Mouse (Mus musculus) midbrain, embryonic 10.5 days (tissue): ENCODE measurements around the gene Cd8a. TPM values are rescaled to one million over a fixed set of nuclear protein-coding genes. Genes with fewer than 3 reads are reported as not detected.

Experiments used
- DNase-seq: peaks from one replicate; pipeline ENCODE4 v3.0.0-alpha.2; 2017; ENCODE audit warnings: low spot score
- H3K27ac ChIP-seq: fragments of 300-500 bp; sonication (generic); replicated peaks from 2 replicates; pipeline ENCODE4 v1.5.1; 2016; ENCODE audit warnings: mild to moderate bottlenecking
- H3K27me3 ChIP-seq: fragments of 300-500 bp; sonication (generic); 2 replicates; pipeline ENCODE4 v1.6.1; 2016; ENCODE audit warnings: low read depth, mild to moderate bottlenecking; ENCODE audit not compliant: poor library complexity, severe bottlenecking
- H3K36me3 ChIP-seq: fragments of 300-500 bp; sonication (generic); 2 replicates; pipeline ENCODE4 v1.6.1; 2016; ENCODE audit warnings: mild to moderate bottlenecking, moderate library complexity
- H3K4me1 ChIP-seq: fragments of 300-500 bp; sonication (generic); 2 replicates; pipeline ENCODE4 v1.6.1; 2016
- H3K4me3 ChIP-seq: fragments of 300-500 bp; sonication (generic); 2 replicates; pipeline ENCODE4 v1.5.1; 2016; ENCODE audit warnings: mild to moderate bottlenecking, moderate library complexity
- H3K9me3 ChIP-seq: fragments of 300-500 bp; sonication (generic); replicated peaks from 2 replicates; pipeline ENCODE4 v1.6.1; 2016; ENCODE audit warnings: mild to moderate bottlenecking
- WGBS: fragments of 180-500 bp; shearing (Covaris S2); methylation state at CpG from one replicate; pipeline ENCODE4 v1.1.7; 2016; 5-methylcytosine and 5-hydroxymethylcytosine counted together
- polyA plus RNA-seq: library from polyadenylated mRNA; unstranded; fragments of >200 nt; fragmentation: Nextera tagmentation; extraction: Ambion mirVana; gene quantifications from 2 replicates; pipeline ENCODE4 v1.2.1, GENCODE M21; 2016

Gene Cd8a
- polyA plus RNA-seq, 1 experiment from 2014 or later, result not detected

GRCm38 (mm10) chr6:71351201-71351600 lies 22.0 kb upstream of the Cd8a start:
- 93% methylated on average over 3 of the region's 3 CpGs for WGBS
- Histone ChIP-seq H3K4me1 (no peaks in the 10 kb centered on the region), H3K27me3 (no peaks in the 10 kb centered on the region), H3K36me3 (no peaks in the 10 kb centered on the region), H3K9me3 (peaks cover 10% of the 10 kb centered on the region), H3K27ac (no peak overlapping the region), H3K4me3 (no peak overlapping the region)
- DNase-seq, result no peak

GRCm38 (mm10) chr6:71352201-71352600 lies 21.0 kb upstream of the Cd8a start:
- no peak overlapping the region for H3K4me3 ChIP-seq
- 90% methylated on average over 6 of the region's 6 CpGs for WGBS
- H3K36me3 ChIP-seq, result no peaks in the 10 kb centered on the region
- DNase-seq, result no peak
- peaks cover 10% of the 10 kb centered on the region for H3K9me3 ChIP-seq
- no peaks in the 10 kb centered on the region for H3K4me1 ChIP-seq
- H3K27ac ChIP-seq, result no peak overlapping the region
- H3K27me3 ChIP-seq, result no peaks in the 10 kb centered on the region

DNA sequence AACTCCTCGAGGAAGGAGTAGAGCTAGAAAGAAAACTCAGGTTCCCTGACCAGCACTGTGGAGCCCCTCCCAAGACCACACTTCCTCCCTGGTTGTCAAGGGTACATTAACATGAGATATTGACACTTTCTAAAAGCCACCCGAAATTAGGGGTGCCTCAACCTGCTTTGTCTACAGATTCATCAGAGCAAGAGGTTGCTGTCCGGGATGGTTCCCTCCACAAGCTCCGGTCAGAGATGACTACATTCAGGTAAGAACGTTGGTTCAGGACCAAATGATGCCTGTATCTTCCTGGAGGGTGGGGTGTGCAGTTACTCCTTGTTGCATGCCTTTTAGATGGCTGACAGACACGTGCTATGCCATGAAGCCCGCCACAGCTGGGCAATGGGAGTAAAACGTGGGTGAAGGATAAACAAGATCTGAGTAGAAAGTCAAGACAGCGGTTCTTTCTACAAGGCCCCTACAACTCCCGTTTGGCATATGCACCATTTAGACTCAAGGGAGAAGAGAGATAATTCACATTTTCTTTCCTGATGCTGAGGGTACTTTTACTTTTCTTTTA lies 20.3 kb upstream of the Cd8a start:
- Histone ChIP-seq H3K4me3 (no peak overlapping the region), H3K4me1 (no peaks in the 10 kb centered on the region), H3K27me3 (no peaks in the 10 kb centered on the region), H3K36me3 (no peaks in the 10 kb centered on the region), H3K27ac (no peak overlapping the region), H3K9me3 (peaks cover 3% of the 10 kb centered on the region)
- WGBS, result 84% methylated on average over 10 of the region's 10 CpGs
- no peak for DNase-seq

DNA sequence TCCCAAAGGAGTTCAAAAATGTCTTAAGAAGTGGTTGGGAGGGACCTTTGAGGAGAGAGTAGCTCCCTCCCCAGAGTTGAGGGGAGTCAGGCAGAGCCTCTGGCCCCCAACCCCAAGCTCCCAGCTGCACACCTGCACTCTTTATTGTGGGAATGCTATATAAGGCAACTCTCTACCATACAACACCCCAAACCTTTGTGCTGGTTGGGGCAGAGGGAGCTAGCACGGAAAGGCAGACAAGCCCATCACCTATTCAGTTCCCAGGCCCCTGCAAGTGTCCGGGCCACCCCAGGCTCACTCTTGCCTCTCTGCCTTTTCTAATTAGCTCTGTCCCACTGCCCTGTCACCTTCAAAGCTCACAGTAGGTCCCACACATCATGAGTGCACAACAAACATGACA lies 19.5 kb upstream of the Cd8a start:
- Histone ChIP-seq H3K27me3 (no peaks in the 10 kb centered on the region), H3K4me3 (no peak overlapping the region), H3K9me3 (no peaks in the 10 kb centered on the region), H3K36me3 (no peaks in the 10 kb centered on the region), H3K4me1 (no peaks in the 10 kb centered on the region), H3K27ac (no peak overlapping the region)
- no peak for DNase-seq
- 70% methylated on average over 2 of the region's 2 CpGs for WGBS

DNA sequence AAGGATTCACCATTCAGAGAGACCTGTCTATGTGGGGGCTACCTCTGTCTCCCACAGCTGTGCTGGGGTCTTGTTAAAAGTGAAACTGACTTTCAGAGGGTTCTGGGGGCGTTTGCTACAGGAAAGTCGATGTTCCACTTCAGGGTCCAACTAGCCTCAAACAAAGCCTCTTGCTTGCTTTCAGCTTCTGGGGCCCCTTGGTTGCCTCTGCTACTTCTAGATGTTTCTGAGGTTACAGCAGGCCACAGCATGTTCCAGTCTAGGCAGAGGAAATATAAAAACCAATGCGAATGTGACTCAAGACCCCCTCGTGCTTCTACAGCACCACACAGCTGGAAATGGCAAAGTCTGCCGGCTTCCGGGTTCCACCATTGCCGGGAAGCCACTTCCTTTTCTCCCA lies 15.7 kb upstream of the Cd8a start:
- WGBS, result 89% methylated on average over 7 of the region's 7 CpGs
- Histone ChIP-seq H3K36me3 (no peaks in the 10 kb centered on the region), H3K4me3 (no peak overlapping the region), H3K9me3 (no peaks in the 10 kb centered on the region), H3K4me1 (no peaks in the 10 kb centered on the region), H3K27me3 (no peaks in the 10 kb centered on the region), H3K27ac (no peak overlapping the region)
- no peak for DNase-seq

DNA sequence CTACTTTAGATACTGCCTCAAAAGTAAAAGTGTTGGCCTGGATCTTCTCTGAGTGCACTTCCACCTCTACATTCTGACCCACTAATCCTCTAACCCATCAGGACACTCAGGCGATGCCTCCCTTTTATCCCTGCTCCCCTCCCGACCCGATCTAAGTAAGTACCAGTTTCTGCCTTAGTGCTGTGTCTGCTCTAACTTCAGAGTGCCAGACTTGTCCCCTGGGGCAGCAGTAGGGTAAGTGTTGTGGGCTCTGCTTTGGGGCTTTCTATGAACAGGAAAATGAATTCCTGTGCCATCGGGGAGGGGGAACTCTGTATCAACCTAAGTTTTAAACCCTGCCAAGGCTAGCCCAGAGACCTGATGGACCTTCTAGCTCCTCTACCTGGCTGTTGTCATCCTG lies 13.0 kb upstream of the Cd8a start:
- Histone ChIP-seq H3K27ac (no peak overlapping the region), H3K4me1 (no peaks in the 10 kb centered on the region), H3K27me3 (no peaks in the 10 kb centered on the region), H3K36me3 (no peaks in the 10 kb centered on the region), H3K4me3 (no peak overlapping the region), H3K9me3 (no peaks in the 10 kb centered on the region)
- no peak for DNase-seq
- WGBS, result 80% methylated on average over 4 of the region's 4 CpGs

DNA sequence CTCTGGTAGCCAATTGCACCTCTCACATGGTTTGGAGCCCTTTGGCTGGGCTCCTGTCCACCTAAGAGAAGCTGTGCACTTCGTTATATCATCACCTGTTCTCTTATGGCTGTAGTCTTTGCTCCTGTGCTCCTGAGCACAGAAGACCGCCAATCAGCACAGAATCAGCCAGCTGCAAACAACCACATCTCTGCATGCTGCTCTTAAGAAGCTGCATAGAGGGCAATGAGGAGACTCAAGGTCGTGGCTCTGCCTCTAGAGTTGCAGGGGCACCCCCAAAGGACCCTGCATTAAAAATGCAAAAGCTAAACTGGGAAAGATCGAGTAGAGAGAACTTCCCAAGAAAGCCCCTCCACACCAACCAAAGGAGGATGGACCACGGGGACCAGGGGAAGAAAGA lies 12.5 kb upstream of the Cd8a start:
- H3K4me3 ChIP-seq, result no peak overlapping the region
- H3K9me3 ChIP-seq, result no peaks in the 10 kb centered on the region
- 62% methylated on average over 5 of the region's 5 CpGs for WGBS
- no peak overlapping the region for H3K27ac ChIP-seq
- DNase-seq, result no peak
- no peaks in the 10 kb centered on the region for H3K4me1 ChIP-seq
- no peaks in the 10 kb centered on the region for H3K27me3 ChIP-seq
- H3K36me3 ChIP-seq, result no peaks in the 10 kb centered on the region

DNA sequence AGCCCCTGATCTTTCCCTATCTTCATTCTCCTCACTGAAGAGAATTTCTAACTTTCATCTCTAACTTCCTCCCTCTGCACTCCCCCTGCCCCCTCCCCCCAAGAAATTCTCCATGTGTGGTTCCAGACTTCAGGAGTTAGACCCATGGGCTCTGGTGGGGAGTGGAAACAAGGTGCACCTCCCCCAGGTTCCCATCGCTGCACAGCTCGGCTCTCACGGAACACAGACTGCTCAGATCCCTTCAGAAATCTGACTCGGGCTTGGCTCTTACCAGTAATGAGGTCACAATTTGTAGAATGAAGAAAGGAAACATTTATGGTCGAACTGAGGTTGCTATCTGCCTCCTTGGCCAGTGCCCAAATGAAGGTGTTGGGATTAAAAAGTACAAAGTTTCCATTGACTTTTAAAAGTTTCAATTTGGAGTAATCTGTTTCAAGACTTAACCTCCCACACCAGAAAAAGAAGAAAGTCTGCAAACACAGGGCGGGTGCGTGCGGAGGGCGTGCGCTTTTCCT lies 12.0 kb upstream of the Cd8a start:
- DNase-seq, result no peak
- Histone ChIP-seq H3K36me3 (no peaks in the 10 kb centered on the region), H3K27ac (no peak overlapping the region), H3K4me1 (no peaks in the 10 kb centered on the region), H3K9me3 (no peaks in the 10 kb centered on the region), H3K27me3 (no peaks in the 10 kb centered on the region), H3K4me3 (no peak overlapping the region)
- WGBS, result 91% methylated on average over 10 of the region's 10 CpGs

DNA sequence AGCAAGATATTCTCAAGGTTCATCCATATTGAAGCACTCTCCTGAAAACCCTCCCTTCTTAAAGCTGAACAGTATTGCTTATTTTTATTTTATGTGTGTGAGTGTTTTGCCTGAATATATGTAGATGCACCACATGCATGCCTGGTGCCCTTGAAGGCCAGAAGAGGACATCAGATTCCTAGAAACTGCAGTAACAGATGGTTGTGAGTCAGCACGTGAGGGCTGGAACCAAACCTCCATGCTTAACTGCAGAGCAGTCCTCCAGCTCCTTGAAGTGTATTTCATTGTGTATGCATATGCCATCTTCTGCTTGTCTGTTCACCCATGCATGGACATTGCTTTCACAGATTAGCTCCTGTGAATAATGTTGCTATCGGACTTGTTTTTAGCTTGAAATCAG lies 9.2 kb upstream of the Cd8a start:
- Histone ChIP-seq H3K9me3 (no peaks in the 10 kb centered on the region), H3K27me3 (no peaks in the 10 kb centered on the region), H3K36me3 (no peaks in the 10 kb centered on the region), H3K4me1 (no peaks in the 10 kb centered on the region), H3K4me3 (no peak overlapping the region), H3K27ac (no peak overlapping the region)
- 80% methylated on average over 2 of the region's 2 CpGs for WGBS
- DNase-seq, result no peak

DNA sequence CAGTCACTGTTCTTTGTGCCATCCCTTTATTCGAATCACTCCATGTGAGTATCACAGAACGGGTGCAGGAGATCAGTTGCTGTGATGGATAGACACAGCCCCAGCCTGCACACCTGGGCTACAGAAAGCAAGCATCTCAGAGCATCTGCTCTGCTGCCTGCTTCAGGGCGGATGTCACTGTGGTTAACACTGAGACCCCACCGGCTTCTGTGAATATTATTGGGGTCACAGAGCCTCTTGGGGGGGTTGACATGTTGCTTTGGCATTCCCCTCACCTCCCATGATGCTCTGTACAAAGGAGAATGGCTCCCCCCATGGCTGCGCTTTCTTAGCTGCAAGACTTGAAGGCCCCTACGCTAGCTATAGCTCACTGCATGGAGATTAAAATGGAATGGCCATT lies 3.8 kb upstream of the Cd8a start:
- H3K4me1 ChIP-seq, result no peaks in the 10 kb centered on the region
- no peaks in the 10 kb centered on the region for H3K27me3 ChIP-seq
- DNase-seq, result no peak
- no peaks in the 10 kb centered on the region for H3K36me3 ChIP-seq
- no peak overlapping the region for H3K4me3 ChIP-seq
- H3K27ac ChIP-seq, result no peak overlapping the region
- H3K9me3 ChIP-seq, result no peaks in the 10 kb centered on the region
- WGBS, result 90% methylated on average over 6 of the region's 6 CpGs

GRCm38 (mm10) chr6:71371085-71371605 lies 2.1 kb upstream of the Cd8a start:
- 94% methylated on average over 5 of the region's 5 CpGs for WGBS
- H3K36me3 ChIP-seq, result no peaks in the 10 kb centered on the region
- no peaks in the 10 kb centered on the region for H3K4me1 ChIP-seq
- no peaks in the 10 kb centered on the region for H3K27me3 ChIP-seq
- DNase-seq, result no peak
- no peak overlapping the region for H3K4me3 ChIP-seq
- no peaks in the 10 kb centered on the region for H3K9me3 ChIP-seq
- H3K27ac ChIP-seq, result no peak overlapping the region

- Histone ChIP-seq H3K4me1 (no peaks in the 10 kb centered on the region), H3K27ac (no peak overlapping the region), H3K4me3 (no peak overlapping the region), H3K36me3 (no peaks in the 10 kb centered on the region), H3K9me3 (no peaks in the 10 kb centered on the region), H3K27me3 (no peaks in the 10 kb centered on the region)
- WGBS, result 92% methylated on average over 5 of the region's 5 CpGs
- no peak for DNase-seq
Measured at GRCm38 (mm10) chr6:71372041-71372720, 1.0 kb upstream of the Cd8a start.

DNA sequence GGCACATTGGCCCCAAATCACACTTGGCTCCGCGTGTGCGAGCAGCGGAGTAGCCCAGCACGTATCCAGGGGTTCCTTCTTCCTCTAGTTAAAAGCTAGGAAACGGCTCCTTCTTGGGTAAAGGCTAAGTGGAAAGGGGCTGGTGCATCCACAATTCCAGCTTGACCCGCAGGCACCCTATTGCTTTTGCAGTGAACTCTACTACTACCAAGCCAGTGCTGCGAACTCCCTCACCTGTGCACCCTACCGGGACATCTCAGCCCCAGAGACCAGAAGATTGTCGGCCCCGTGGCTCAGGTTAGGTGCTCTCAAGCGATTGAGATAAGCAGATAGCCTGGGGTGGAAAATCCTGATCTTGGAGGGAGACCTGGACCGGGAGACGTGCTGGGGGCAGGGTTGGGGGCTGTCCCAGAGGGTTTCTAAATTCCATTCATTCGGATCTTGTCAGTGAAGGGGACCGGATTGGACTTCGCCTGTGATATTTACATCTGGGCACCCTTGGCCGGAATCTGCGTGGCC lies 1.1 kb downstream of the Cd8a start:
- Histone ChIP-seq H3K9me3 (no peaks in the 10 kb centered on the region), H3K4me3 (no peak overlapping the region), H3K36me3 (no peaks in the 10 kb centered on the region), H3K27me3 (no peaks in the 10 kb centered on the region), H3K4me1 (no peaks in the 10 kb centered on the region), H3K27ac (no peak overlapping the region)
- no peak for DNase-seq
- WGBS, result 88% methylated on average over 19 of the region's 19 CpGs
